In genomic region chr15:77806565-77807263, GRCm38 (mm10) we compare ENCODE assay signal across 12 mouse cellular contexts. TPM values are rescaled to one million over a fixed set of nuclear protein-coding genes. Genes with fewer than 3 reads are reported as not detected.
DNase-seq lines count a peak whose midpoint lies in the region; ATAC-seq and TF ChIP-seq lines count a peak whose summit lies in the region.
"Had no signal": no experiment of that assay in that cellular context is flagged by ENCODE, and none has a peak within 500 bp of the region (broad histone marks: within the 10 kb centered on the region; RNA-seq: fewer than 3 reads in every experiment).

No protein-coding gene starts in this region.

- no peaks in the 10 kb centered on the region for H3K27me3 ChIP-seq in Patski
- H3K27me3 ChIP-seq in intestine, postnatal 0 days (replicated peaks; ENCODE audit: control insufficient read depth, insufficient read depth, low read length), result no peaks in the 10 kb centered on the region
- H3K27me3 ChIP-seq in hindbrain, embryonic 11.5 days (ENCODE audit: control insufficient read depth, insufficient read depth, low read length), result no peaks in the 10 kb centered on the region

- WGBS in intestine, postnatal 0 days, result 71% methylated on average over 13 of the region's 13 CpGs
- WGBS in hindbrain, embryonic 11.5 days, result 90% methylated on average over 13 of the region's 13 CpGs

- ATAC-seq in Patski, result peak; percentile 6
- ATAC-seq in intestine, postnatal 0 days, result no peak
- ATAC-seq in hindbrain, embryonic 11.5 days (ENCODE audit: low FRiP score), result no peak

- H3K9me3 ChIP-seq in intestine, postnatal 0 days (ENCODE audit: control insufficient read depth), result no peaks in the 10 kb centered on the region
- no peaks in the 10 kb centered on the region for H3K9me3 ChIP-seq in hindbrain, embryonic 11.5 days (ENCODE audit: control insufficient read depth, low read length)
- H3K9me3 ChIP-seq: forebrain, embryonic 10.5 days; G1E had no signal

- peak overlapping the region; percentile 77 for H3K27ac ChIP-seq in left cerebral cortex, adult 2 months
- 0 out of 2 replicates have a peak overlapping the region, but pooled peaks have one; percentile 0 for H3K27ac ChIP-seq in intestine, postnatal 0 days (ENCODE audit: low read depth, low read length)
- H3K27ac ChIP-seq in hindbrain, embryonic 11.5 days (ENCODE audit: low read depth, low read length), result no peak overlapping the region
- H3K27ac ChIP-seq: forebrain, embryonic 10.5 days had no signal

- in situ Hi-C loops in Patski (cut with MboI; ENCODE audit: low pct_unique_long_range_greater_than_20kb), result no loop called here

- CTCF ChIA-PET in Patski (lab: Charles Lee), result no interaction called here

- no peak for TF ChIP-seq CTCF in left cerebral cortex, adult 2 months (IDR thresholded peaks at IDR 0.05)
- TF ChIP-seq CTCF in Patski (IDR thresholded peaks at IDR 0.05), result no peak
- no peak for TF ChIP-seq CTCF in intestine, postnatal 0 days (IDR thresholded peaks at IDR 0.05; ENCODE audit: low read depth)

- H3K4me1 ChIP-seq in intestine, postnatal 0 days (replicated peaks; ENCODE audit: control insufficient read depth, insufficient read depth, low read length), result no peaks in the 10 kb centered on the region
- H3K4me1 ChIP-seq in hindbrain, embryonic 11.5 days (replicated peaks; ENCODE audit: control insufficient read depth, insufficient read depth, low read length), result 0 out of 2 replicates have a peak, but pooled peaks cover 2% of the 10 kb centered on the region

- no peak overlapping the region for H3K4me3 ChIP-seq in left cerebral cortex, adult 2 months
- H3K4me3 ChIP-seq in intestine, postnatal 0 days (ENCODE audit: low read depth, low read length), result no peak overlapping the region
- H3K4me3 ChIP-seq in hindbrain, embryonic 11.5 days (ENCODE audit: low read depth, low read length), result no peak overlapping the region
- H3K4me3 ChIP-seq: forebrain, embryonic 10.5 days had no signal

- intact Hi-C loops in left cerebral cortex, adult 2 months (cut with DNase I), result no loop called here

- POLR2A ChIA-PET in Patski (lab: Charles Lee), result interaction anchor here (1.1 kb wide), 1 partner anchor 27 kb away, joined by 3 read pairs; no protein-coding TSS in a partner anchor

- DNase-seq in left cerebral cortex, adult 2 months (ENCODE audit: extremely low spot score in 1 of 2, low spot score in 2 of 2), result no peak
- no peak for DNase-seq in left cerebral cortex, adult 11 months (ENCODE audit: low spot score)
- DNase-seq in CD4-positive helper T cell, adult 2 months (ENCODE audit: low read depth, low spot score), result peak; percentile 41
- DNase-seq in Patski (ENCODE audit: low read depth, low spot score), result no peak
- no peak for DNase-seq in frontal cortex, postnatal 14 days (ENCODE audit: low spot score in 2 of 2)
- no peak for DNase-seq in cerebellum, postnatal 36 days
- DNase-seq in hindbrain, embryonic 11.5 days (ENCODE audit: low spot score), result no peak
- DNase-seq: gastrocnemius, postnatal 36 days had no signal

- H3K9ac ChIP-seq in intestine, postnatal 0 days (ENCODE audit: low read depth, low read length), result no peak overlapping the region
- H3K9ac ChIP-seq in hindbrain, embryonic 11.5 days (ENCODE audit: low read depth, low read length), result no peak overlapping the region

- H3K36me3 ChIP-seq in intestine, postnatal 0 days (ENCODE audit: control insufficient read depth, insufficient read depth), result peaks cover 89% of the 10 kb centered on the region
- no peaks in the 10 kb centered on the region for H3K36me3 ChIP-seq in hindbrain, embryonic 11.5 days (ENCODE audit: control insufficient read depth, insufficient read depth, low read length)

- H3K4me2 ChIP-seq in intestine, postnatal 0 days (replicated peaks; ENCODE audit: low read depth), result no peak overlapping the region
- H3K4me2 ChIP-seq in hindbrain, embryonic 11.5 days (replicated peaks; ENCODE audit: low read depth, low read length), result no peak overlapping the region

RNA-seq across cellular contexts. Expression of gene Myh9, which starts 35.3 kb away (rescaled TPM):
- total RNA-seq in left cerebral cortex, adult 2 months (2021), result 10 to 100 TPM; 81.2 to 91.4 TPM
- 677 TPM for polyA plus RNA-seq in Patski (2021)
- polyA plus RNA-seq in intestine, postnatal 0 days (2015; fragmentation: Nextera tagmentation; extraction: Ambion mirVana), result 25.7 and 27.7 TPM in 2 replicates
- polyA plus RNA-seq in hindbrain, embryonic 11.5 days (2014; fragmentation: Nextera tagmentation; extraction: Ambion mirVana), result 20.7 and 29.8 TPM in 2 replicates

RNA-seq across cellular contexts. Expression of gene Apol8, which starts 49.9 kb away (rescaled TPM):
- total RNA-seq in left cerebral cortex, adult 2 months (2021), result 1 to 10 TPM; 5.1 to 5.8 TPM
- 0.37 TPM for polyA plus RNA-seq in Patski (2021)
- polyA plus RNA-seq in intestine, postnatal 0 days (2015; fragmentation: Nextera tagmentation; extraction: Ambion mirVana), result not detected in 2 replicates
- 0.06 and 0.20 TPM in 2 replicates for polyA plus RNA-seq in hindbrain, embryonic 11.5 days (2014; fragmentation: Nextera tagmentation; extraction: Ambion mirVana)
- polyA plus RNA-seq: G1E; limb, embryonic 11.5 days had no signal

Comparison
In these comparisons a context has a peak if more than half of its experiments do, and no peak if none do; other contexts are left out.
1. RNA of gene Myh9, which starts 35.3 kb away (polyA plus RNA-seq): 677 TPM in Patski (single experiment); 20.7 to 29.8 TPM in hindbrain, embryonic 11.5 days and 25.7 to 27.7 TPM in intestine, postnatal 0 days; every median in the first group is over 10 times any median in the second.